Mouse (Mus musculus): ENCODE measurements around the gene Prn. TPM values are rescaled to one million over a fixed set of nuclear protein-coding genes. Genes with fewer than 3 reads are reported as not detected.

The Prn gene
- total RNA-seq, 2 experiments from 2014 or later = 0.11 TPM; not detected in 1

DNA sequence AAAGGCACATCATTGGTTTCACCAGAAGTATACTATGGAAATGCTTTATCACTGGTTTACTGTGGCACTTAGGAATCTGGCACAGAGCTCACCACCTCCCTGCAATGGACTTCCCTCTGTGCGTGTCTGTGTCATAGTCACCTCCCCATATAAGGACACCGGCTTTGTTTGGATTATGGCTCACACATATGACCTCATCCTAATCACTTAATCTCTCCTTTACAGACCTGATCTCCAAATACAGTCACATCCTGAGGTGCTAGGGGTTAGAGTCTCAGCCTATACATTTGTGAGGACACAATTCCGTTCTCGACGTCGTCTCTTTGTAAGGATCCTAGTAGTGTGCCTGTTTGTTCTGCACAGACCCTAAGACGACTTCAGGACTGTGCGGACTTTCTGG, 35.5 kb downstream of the Prn start:
- TF ChIP-seq CTCF (IDR thresholded peaks at IDR 0.05) = no peak
- H3K27ac ChIP-seq = no peak overlapping the region
- DNase-seq = no peak
- no peak overlapping the region for H3K4me3 ChIP-seq
- intact Hi-C loops (cut with DNase I) = loop anchor here (10.0 kb wide), 1 partner anchor 400 kb away; no protein-coding TSS in a partner anchor

DNA sequence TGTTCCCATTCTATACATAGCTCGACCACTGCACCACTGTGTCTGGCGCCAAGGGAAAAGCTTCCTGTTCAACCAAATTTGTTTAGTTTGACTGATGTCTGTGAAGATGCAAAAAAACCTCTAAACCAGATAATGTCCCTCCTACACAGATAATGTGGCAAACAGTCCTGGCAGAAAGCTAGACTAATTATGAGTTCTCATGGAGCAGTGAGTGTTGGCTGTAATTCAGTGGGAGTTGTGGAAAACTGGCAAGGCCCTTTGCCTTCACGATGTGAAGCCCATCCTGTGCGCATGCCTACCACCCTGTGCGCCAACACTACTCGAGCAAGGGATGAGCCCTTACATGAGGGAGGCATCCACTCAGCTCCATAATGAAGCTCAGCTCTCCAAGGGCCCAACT, 36.0 kb downstream of the Prn start:
- intact Hi-C loops (cut with DNase I) = loop anchor here (10.0 kb wide), 1 partner anchor 401 kb away; no protein-coding TSS in a partner anchor
- DNase-seq = no peak
- Histone ChIP-seq H3K27ac (no peak overlapping the region), H3K4me3 (no peak overlapping the region)
- no peak for TF ChIP-seq CTCF (IDR thresholded peaks at IDR 0.05)

DNA sequence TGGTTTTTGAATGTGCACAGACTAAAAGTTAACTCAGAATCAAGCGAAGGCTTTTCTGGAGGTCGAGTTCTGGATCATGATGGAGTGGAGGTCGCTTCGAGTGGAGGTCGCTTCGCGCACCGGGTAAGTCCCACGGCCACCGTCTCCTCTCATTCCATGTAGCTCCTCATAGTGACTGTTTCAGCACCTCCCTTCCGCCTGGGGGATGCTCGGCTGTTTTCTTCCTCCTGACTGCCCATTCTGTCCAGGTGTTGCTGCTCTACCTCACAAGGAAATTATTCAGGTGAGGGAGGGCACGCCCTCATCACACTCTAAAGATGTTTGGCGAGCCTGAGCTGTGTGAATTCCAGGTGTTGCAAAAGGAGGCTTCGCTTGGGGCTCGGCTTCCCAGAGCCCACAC, 36.6 kb downstream of the Prn start:
- no peak for DNase-seq
- Histone ChIP-seq H3K4me3 (no peak overlapping the region), H3K27ac (no peak overlapping the region)
- intact Hi-C loops (cut with DNase I) = loop anchor here (10.0 kb wide), 1 partner anchor 402 kb away; no protein-coding TSS in a partner anchor
- no peak for TF ChIP-seq CTCF (IDR thresholded peaks at IDR 0.05)

DNA sequence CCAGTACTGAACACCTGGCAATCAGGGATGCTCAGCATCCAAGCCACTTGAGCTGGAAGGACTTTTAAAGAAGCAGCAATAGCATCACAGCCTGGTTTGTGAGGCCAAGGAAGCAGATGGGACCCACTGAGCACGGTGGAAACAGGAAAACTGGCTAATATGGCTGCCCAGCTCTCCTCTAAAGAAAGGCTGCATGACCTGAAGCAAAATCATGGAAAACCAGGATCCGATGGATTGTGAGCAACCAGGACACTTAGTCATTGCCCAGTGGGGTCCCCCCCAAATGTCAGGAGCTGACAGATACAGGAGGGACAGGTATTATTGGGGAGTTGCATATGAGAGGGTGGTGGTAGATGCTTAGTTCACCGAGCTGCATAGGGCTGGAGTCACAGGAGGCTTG, 38.4 kb downstream of the Prn start:
- no peak for DNase-seq
- intact Hi-C loops (cut with DNase I) = loop anchor here (10.0 kb wide), 1 partner anchor 403 kb away; no protein-coding TSS in a partner anchor
- no peak overlapping the region for H3K27ac ChIP-seq
- TF ChIP-seq CTCF (IDR thresholded peaks at IDR 0.05) = no peak
- no peak overlapping the region for H3K4me3 ChIP-seq

DNA sequence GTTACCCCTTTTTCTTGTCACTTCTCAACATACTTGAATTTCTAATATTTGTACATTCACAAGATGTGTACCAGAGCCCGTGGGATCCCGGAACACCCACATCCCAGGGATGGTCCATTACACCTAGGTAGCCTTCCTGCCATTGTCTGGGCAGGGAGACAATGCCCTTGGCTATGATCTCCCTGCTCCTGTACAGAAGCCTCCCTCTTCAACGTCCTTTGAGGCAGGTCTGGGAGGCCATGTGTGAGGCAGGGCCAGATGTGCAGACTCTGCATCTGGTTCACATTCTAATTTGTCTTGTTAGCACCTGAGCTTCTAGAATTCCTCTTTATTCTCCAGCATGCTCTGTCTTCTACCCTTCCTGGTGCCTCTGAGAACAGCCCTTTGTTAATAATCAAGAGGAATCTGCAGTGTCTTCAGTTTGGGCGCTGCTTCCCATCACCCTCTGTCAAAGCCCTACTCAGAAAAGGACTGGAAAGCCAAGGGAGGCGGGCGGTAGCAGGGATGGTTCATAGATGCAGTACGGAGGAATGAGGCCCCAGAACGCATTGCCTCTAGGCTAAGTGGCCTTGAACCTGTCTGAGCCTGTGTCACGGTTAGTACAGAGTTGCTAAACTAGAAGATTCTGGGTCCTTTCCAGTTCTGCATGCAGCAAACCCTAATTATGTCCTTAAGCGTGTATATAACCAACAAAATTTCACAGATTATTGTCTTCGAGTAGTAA, 39.3 kb downstream of the Prn start:
- Histone ChIP-seq H3K27ac (no peak overlapping the region), H3K4me3 (no peak overlapping the region)
- DNase-seq = no peak
- intact Hi-C loops (cut with DNase I) = loop anchor here (10.0 kb wide), 1 partner anchor 404 kb away; no protein-coding TSS in a partner anchor
- no peak for TF ChIP-seq CTCF (IDR thresholded peaks at IDR 0.05)

DNA sequence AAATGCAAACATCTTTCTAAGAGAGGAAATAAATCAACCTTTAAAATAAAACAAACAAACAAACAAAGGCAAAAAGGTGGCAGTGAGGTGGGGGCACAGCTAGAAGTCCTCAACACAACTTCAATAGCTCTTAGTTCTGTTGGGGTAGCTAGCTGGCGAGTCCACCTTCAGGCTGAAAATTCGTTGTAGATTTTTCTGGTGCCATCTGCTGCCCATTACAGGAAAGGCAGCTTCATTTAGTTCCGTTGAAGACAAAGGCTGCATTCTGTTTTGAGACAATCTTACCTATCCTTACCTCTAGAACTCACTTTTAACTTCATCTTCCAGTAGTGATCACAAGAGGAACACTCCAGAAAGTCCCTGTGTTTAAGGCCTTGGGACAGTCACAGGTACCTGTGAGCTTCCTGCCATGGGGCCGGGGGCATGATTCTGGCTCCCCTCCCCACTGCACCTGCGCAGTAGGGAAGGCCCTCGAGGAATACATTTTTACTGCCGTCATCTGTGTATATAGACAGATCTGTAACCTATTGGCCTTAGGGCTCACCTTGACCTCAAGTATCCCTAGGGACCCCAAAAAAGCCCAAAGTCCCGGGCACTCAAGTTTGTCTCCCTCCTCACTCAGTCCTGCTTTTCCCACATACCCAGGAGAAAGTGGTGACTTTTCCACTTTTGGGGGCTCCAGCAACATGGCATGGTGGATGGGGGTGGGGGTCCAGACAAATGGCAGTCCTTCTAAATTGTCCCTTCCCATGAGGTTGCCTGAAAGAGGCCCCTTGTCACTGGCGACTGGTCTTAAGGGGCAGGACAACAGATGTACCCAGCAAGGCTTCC, 40.2 kb downstream of the Prn start:
- Histone ChIP-seq H3K4me3 (no peak overlapping the region), H3K27ac (no peak overlapping the region)
- TF ChIP-seq CTCF (IDR thresholded peaks at IDR 0.05) = peak; percentile 76
- peak; percentile 37 for DNase-seq
- intact Hi-C loops (cut with DNase I) = loop anchor here (10.0 kb wide), 1 partner anchor 405 kb away; no protein-coding TSS in a partner anchor

DNA sequence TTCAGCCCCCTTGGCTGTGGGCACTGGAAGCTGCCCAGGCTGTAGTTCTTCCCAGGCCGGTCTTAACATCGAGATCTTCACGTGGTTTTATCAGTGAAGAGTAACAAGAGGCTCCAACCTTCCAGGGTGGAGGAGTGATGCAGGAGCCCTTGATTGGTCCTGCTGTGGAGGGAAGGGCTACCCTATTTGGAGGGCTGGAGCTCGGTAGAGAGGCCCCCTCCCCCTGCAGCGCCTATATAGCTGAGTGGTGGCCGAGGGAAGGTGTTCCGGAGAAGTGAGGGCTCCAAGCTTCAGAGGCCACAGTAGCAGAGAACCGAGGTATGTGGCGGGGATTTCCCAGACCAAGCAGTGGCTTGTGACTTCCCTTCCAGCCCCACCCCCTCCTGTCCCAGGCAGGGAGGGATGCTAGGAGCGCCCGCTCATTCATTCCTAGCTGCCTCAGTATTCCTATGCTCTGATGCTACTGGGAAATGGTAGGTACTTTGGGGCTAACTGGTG, 40.9 kb downstream of the Prn start, which contains the start of gene Prnd:
Prnd (plus strand) TSS at position 264 of the 498 bp plus-strand sequence.
- no peak for DNase-seq
- intact Hi-C loops (cut with DNase I) = no loop called here

DNA sequence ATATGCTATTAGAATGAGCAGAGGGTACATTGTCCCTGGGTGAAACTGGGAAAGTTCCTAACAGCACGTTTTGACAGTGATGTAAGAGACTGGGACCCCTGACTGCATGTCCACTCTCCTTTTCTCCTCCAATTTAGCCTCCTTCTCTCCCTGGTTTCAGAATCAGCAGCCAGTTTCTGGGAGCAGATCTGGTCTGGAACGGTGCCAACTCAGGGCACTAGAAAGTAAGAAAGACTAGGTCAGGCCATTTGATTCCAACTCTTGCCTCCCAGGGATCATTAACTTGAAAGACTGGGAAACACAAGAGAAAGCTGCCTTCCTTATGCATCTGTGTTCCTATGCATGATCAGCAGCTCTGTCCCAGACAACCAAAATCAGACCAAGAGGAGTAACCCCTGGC, 42.7 kb downstream of the Prn start:
- intact Hi-C loops (cut with DNase I) = no loop called here
- no peak for DNase-seq
- TF ChIP-seq CTCF (IDR thresholded peaks at IDR 0.05) = no peak
- no peak overlapping the region for H3K4me3 ChIP-seq
- H3K27ac ChIP-seq = no peak overlapping the region

More for the DNA sequence above, 40.9 kb downstream of the Prn start, which contains the start of gene Prnd:
- TF ChIP-seq CTCF (IDR thresholded peaks at IDR 0.05) = no peak
- Histone ChIP-seq H3K27ac (no peak within 1 kb of the TSS), H3K4me3 (no peak within 1 kb of the TSS)

DNA sequence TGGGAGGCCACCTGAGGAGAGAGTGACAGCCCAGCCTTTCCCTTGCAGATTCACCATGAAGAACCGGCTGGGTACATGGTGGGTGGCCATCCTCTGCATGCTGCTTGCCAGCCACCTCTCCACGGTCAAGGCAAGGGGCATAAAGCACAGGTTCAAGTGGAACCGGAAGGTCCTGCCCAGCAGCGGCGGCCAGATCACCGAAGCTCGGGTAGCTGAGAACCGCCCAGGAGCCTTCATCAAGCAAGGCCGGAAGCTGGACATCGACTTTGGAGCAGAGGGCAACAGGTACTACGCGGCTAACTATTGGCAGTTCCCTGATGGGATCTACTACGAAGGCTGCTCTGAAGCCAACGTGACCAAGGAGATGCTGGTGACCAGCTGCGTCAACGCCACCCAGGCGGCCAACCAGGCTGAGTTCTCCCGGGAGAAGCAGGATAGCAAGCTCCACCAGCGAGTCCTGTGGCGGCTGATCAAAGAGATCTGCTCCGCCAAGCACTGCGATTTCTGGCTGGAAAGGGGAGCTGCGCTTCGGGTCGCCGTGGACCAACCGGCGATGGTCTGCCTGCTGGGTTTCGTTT, 43.3 kb downstream of the Prn start:
- intact Hi-C loops (cut with DNase I) = no loop called here

DNA sequence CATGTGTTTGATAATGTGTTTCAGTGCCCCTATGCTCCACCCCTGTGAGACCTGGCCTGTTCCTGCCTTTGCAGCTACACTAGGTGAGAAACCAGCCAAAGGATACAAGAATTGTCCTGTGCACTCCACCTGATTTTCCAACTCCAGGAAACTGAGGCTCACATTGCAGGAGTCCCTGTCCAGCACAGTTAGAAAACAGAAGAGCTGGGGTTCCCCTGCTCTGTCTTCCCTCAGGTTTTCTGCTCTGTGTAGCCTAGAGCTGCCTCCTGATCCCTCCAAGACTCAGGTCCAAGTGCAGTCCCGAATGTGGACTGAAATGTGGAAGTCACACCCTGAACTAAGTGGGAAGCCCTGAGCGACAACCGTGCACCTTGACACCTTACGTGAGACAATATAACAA, 44.0 kb downstream of the Prn start:
- Histone ChIP-seq H3K4me3 (no peak overlapping the region), H3K27ac (no peak overlapping the region)
- intact Hi-C loops (cut with DNase I) = no loop called here
- TF ChIP-seq CTCF (IDR thresholded peaks at IDR 0.05) = no peak
- no peak for DNase-seq

More for the DNA sequence above, 43.3 kb downstream of the Prn start:
- Histone ChIP-seq H3K4me3 (peak overlapping the region; percentile 54), H3K27ac (no peak overlapping the region)
- peak; percentile 31 for DNase-seq
- TF ChIP-seq CTCF (IDR thresholded peaks at IDR 0.05) = no peak

DNA sequence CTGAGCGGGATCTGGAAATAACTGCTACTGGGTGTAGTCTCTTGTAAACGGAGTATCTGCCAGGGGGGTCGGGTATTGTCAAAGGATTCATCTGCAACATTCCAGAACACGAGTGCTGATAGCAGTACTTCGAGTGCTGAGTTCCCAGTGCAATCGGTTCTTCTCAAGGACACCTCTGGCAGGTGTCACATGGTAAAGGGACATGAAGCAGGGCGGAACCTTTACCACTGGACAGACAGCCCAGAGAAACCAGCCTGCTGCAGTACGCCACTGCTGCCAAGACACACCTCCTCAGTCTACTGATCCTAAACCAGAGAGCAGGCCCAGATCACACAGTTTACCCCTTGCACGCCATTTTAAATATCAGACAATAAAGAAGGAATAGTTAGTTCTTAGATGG, 45.1 kb downstream of the Prn start:
- intact Hi-C loops (cut with DNase I) = no loop called here
- TF ChIP-seq CTCF (IDR thresholded peaks at IDR 0.05) = no peak
- DNase-seq = no peak
- Histone ChIP-seq H3K4me3 (peak overlapping the region; percentile 66), H3K27ac (no peak overlapping the region)

DNA sequence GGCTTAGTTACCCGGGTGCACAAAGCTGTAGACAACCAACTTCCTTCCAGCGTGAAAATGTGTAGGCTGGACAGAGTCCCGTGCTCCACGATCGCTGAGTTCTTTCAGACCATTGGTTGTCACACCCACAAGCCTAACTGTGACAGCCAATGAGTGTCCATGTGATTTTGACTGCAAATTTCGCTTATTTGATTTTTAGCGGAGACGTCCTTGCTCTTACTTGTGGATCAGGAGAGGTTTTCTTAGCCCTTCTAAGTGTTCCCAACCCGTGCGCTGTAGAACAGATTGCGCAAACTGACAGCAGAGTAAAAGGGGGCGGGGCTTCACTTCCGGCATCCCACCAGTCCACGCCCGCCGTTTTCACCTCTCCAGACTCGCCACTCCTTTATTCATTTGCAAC, 45.5 kb downstream of the Prn start:
- TF ChIP-seq CTCF (IDR thresholded peaks at IDR 0.05) = no peak
- intact Hi-C loops (cut with DNase I) = no loop called here
- Histone ChIP-seq H3K4me3 (peak overlapping the region; percentile 66), H3K27ac (no peak overlapping the region)
- DNase-seq = peak; percentile 46

All from gastrocnemius, adult 2 months (tissue).